12 mouse cellular contexts compared by ENCODE assay signal in the genomic region with DNA sequence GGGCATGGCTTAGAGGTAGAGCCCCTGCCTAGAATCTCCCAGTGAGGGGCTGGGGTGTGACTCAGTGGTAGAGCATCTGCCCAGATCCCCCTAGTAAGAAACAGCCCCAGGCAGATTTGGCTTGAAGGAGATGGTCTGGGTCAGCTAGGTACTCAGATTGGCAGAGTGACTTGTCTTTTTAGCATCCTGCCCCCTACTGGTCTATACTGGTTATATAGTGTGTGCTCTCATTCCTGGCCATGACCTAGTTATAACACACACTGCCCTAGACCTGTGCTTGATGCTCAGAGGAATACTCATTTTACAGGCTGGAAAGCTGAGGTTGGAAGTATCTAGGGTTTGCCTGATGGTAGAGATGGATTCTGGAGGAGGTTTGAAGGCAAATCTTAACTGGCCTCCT. TPM values are rescaled to one million over a fixed set of nuclear protein-coding genes. Genes with fewer than 3 reads are reported as not detected.
DNase-seq lines count a peak whose midpoint lies in the region; ATAC-seq and TF ChIP-seq lines count a peak whose summit lies in the region.
"Had no signal": no experiment of that assay in that cellular context is flagged by ENCODE, and none has a peak within 500 bp of the region (broad histone marks: within the 10 kb centered on the region; RNA-seq: fewer than 3 reads in every experiment).

No protein-coding gene starts in this region.

- CTCF ChIA-PET in Patski (lab: Charles Lee) = interaction anchor here (1.1 to 1.5 kb wide), 2 partner anchors 9 to 10 kb away, joined by 3 to 5 read pairs; no protein-coding TSS in a partner anchor

- peaks cover 16% of the 10 kb centered on the region for H3K9me3 ChIP-seq in E14TG2a.4 (ENCODE audit: low read length)
- H3K9me3 ChIP-seq: embryonic facial prominence, embryonic 15.5 days; midbrain, embryonic 13.5 days had no signal

- peak; percentile 51 for DNase-seq in layer of hippocampus, adult 9-10 months (ENCODE audit: low spot score)
- no peak for DNase-seq in layer of hippocampus, postnatal 25 days (ENCODE audit: extremely low spot score in 1 of 2, low spot score in 1 of 2)
- no peak for DNase-seq in Patski (ENCODE audit: low read depth, low spot score)
- no peak for DNase-seq in spleen, adult 18-20 months
- DNase-seq in thymus, postnatal 36 days = no peak
- DNase-seq: adrenal gland, postnatal 25 days; kidney, adult 8-10 months; left cerebral cortex, postnatal 4 days had no signal

- H3K36me3 ChIP-seq in E14TG2a.4 (ENCODE audit: insufficient read depth, low read length) = no peaks in the 10 kb centered on the region
- H3K36me3 ChIP-seq: embryonic facial prominence, embryonic 15.5 days; midbrain, embryonic 13.5 days had no signal

- POLR2A ChIA-PET in Patski (lab: Charles Lee) = no interaction called here

- peaks cover 39% of the 10 kb centered on the region for H3K27me3 ChIP-seq in E14TG2a.4 (ENCODE audit: insufficient read depth, low read length)
- H3K27me3 ChIP-seq in Patski = no peaks in the 10 kb centered on the region

- peak; percentile 37 for ATAC-seq in Patski
- ATAC-seq in megakaryocyte-erythroid progenitor cell, adult 5-6 weeks (replicated peaks; ENCODE audit: low FRiP score, low TSS enrichment, poor library complexity, severe bottlenecking) = peak; percentile 51; the same call in 1 of the 2 replicates
- ATAC-seq: midbrain, embryonic 13.5 days had no signal

- no peak overlapping the region for H3K4me3 ChIP-seq in E14TG2a.4 (replicated peaks; ENCODE audit: low read length)
- H3K4me3 ChIP-seq: embryonic facial prominence, embryonic 15.5 days; midbrain, embryonic 13.5 days had no signal

- in situ Hi-C loops in Patski (cut with MboI; ENCODE audit: low pct_unique_long_range_greater_than_20kb) = loop anchor here (5.0 kb wide), 1 partner anchor 35 kb away; a partner anchor contains a TSS

- H3K4me1 ChIP-seq in E14TG2a.4 (replicated peaks; ENCODE audit: low read depth, low read length) = peaks cover 43% of the 10 kb centered on the region
- H3K4me1 ChIP-seq: midbrain, embryonic 13.5 days had no signal

- TF ChIP-seq CTCF in E14TG2a.4 (conservative IDR thresholded peaks at IDR 0.05; ENCODE audit: low read length) = peak; percentile 37
- TF ChIP-seq CTCF in Patski (IDR thresholded peaks at IDR 0.05) = no peak

RNA-seq across cellular contexts. Expression of a gene that starts 17.9 kb away (rescaled TPM):
- 10 to 100 TPM; 16.0 to 16.5 TPM for total RNA-seq in layer of hippocampus, postnatal 25 days (2021)
- 0.76 TPM for polyA plus RNA-seq in Patski (2021)
- 0.46 TPM in 1 of 2 replicates, not detected in the other for total RNA-seq in megakaryocyte-erythroid progenitor cell, adult 5-6 weeks (2014; fragmentation: Nextera tagmentation)
- total RNA-seq in megakaryocyte-erythroid progenitor cell, adult 5-6 weeks (2017) = 1.3 TPM in 1 of 2 replicates, not detected in the other

RNA-seq across cellular contexts. Expression of a gene that starts 37.1 kb away (rescaled TPM):
- 10 to 100 TPM; 20.5 to 24.4 TPM for total RNA-seq in layer of hippocampus, postnatal 25 days (2021)
- 22.7 TPM for polyA plus RNA-seq in Patski (2021)
- total RNA-seq in megakaryocyte-erythroid progenitor cell, adult 5-6 weeks (2014; fragmentation: Nextera tagmentation) = 24.7 and 25.7 TPM in 2 replicates
- total RNA-seq in megakaryocyte-erythroid progenitor cell, adult 5-6 weeks (2017) = 14.9 and 15.7 TPM in 2 replicates

RNA-seq across cellular contexts. Expression of a gene that starts 39.7 kb away (rescaled TPM):
- 10 to 100 TPM; 38.5 to 60.6 TPM for total RNA-seq in layer of hippocampus, postnatal 25 days (2021)
- 52.6 TPM for polyA plus RNA-seq in Patski (2021)
- 23.0 and 24.6 TPM in 2 replicates for total RNA-seq in megakaryocyte-erythroid progenitor cell, adult 5-6 weeks (2014; fragmentation: Nextera tagmentation)
- total RNA-seq in megakaryocyte-erythroid progenitor cell, adult 5-6 weeks (2017) = 5.6 and 13.0 TPM in 2 replicates

Comparison
In these comparisons a context has a peak if more than half of its experiments do, and no peak if none do; other contexts are left out.
1. RNA of a gene that starts 17.9 kb away (total RNA-seq): 16.0 to 16.5 TPM in layer of hippocampus, postnatal 25 days; 0.46 to 1.3 TPM in megakaryocyte-erythroid progenitor cell, adult 5-6 weeks; every median in the first group is over 4 times any median in the second.